17 mouse cellular contexts compared by ENCODE assay signal in the genomic region with DNA sequence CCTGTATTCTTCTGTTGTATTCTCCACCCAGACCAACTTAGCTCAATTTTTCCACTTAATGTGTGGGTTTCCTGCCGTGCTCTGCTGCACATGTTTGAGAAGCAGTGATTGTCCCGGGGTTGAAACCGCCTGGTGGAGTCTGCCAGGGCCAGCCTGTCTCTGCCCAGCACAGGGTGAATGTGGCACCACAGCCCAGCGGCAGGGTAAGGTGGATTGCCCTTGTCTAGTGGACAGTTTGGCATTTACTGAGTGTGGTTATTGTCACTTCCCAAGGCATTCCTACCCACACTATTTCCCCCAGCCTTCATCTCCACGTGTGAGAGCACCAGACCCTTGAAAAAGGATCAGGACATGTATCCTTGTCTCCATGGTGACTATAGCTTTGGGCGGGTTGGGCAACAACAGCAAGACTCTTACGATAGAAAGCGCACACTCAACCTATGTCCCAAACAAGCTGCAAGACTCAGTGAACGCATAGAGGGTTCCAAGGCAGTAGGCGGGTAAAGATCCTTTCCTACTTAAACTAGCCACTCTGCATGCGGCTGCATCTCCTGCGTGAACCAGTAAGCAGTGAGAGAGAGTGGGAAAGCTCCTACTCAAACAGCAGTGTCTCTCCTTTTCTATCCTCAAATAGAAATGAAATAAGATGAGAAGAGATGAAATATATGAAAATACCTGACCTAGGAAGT.
DNase-seq lines count a peak whose midpoint lies in the region; ATAC-seq and TF ChIP-seq lines count a peak whose summit lies in the region.
"Had no signal": no experiment of that assay in that cellular context is flagged by ENCODE, and none has a peak within 500 bp of the region (broad histone marks: within the 10 kb centered on the region; RNA-seq: fewer than 3 reads in every experiment).

No protein-coding gene starts in this region.

- H3K4me3 ChIP-seq in heart, embryonic 10.5 days = no peak overlapping the region
- H3K4me3 ChIP-seq in lung, embryonic 16.5 days (ENCODE audit: low read length) = no peak overlapping the region
- H3K4me3 ChIP-seq in stomach, embryonic 16.5 days (replicated peaks; ENCODE audit: low read length) = no peak overlapping the region
- H3K4me3 ChIP-seq in liver, postnatal 0 days (ENCODE audit: low read depth, low read length) = no peak overlapping the region
- H3K4me3 ChIP-seq: limb, embryonic 12.5 days; megakaryocyte, embryonic 14.5 days had no signal

- no peak for TF ChIP-seq CTCF in liver, postnatal 0 days (IDR thresholded peaks at IDR 0.05; ENCODE audit: low read depth)

- 75% methylated on average over 12 of the region's 12 CpGs for WGBS in heart, embryonic 10.5 days
- 63% methylated on average over 12 of the region's 12 CpGs for WGBS in lung, embryonic 16.5 days
- WGBS in stomach, embryonic 16.5 days = 75% methylated on average over 12 of the region's 12 CpGs
- WGBS in liver, postnatal 0 days (ENCODE audit: insufficient replicate concordance) = 82% methylated on average over 12 of the region's 12 CpGs

- H3K4me2 ChIP-seq in lung, embryonic 16.5 days (ENCODE audit: low read depth, low read length) = no peak overlapping the region
- 0 out of 2 replicates have a peak overlapping the region, but pooled peaks have one; percentile 15 for H3K4me2 ChIP-seq in stomach, embryonic 16.5 days (ENCODE audit: low read depth, low read length)
- no peak overlapping the region for H3K4me2 ChIP-seq in liver, postnatal 0 days (ENCODE audit: low read depth, low read length)
- H3K4me2 ChIP-seq: hindbrain, embryonic 14.5 days; limb, embryonic 12.5 days; lung, embryonic 14.5 days had no signal

- H3K27me3 ChIP-seq in heart, embryonic 10.5 days (ENCODE audit: insufficient read depth, poor library complexity, severe bottlenecking) = no peaks in the 10 kb centered on the region
- no peaks in the 10 kb centered on the region for H3K27me3 ChIP-seq in lung, embryonic 16.5 days (ENCODE audit: control insufficient read depth, insufficient read depth, low read depth, low read length)
- no peaks in the 10 kb centered on the region for H3K27me3 ChIP-seq in stomach, embryonic 16.5 days (ENCODE audit: control insufficient read depth, insufficient read depth, low read length)
- no peaks in the 10 kb centered on the region for H3K27me3 ChIP-seq in liver, postnatal 0 days (ENCODE audit: insufficient read depth, low read length)
- H3K27me3 ChIP-seq: limb, embryonic 12.5 days; megakaryocyte, embryonic 14.5 days; Patski had no signal

- ATAC-seq in lung, embryonic 16.5 days (ENCODE audit: low read depth) = no peak
- peak; percentile 24; the same call in 1 of the 2 replicates for ATAC-seq in granulocyte monocyte progenitor cell, adult 5-6 weeks (replicated peaks; ENCODE audit: poor library complexity, severe bottlenecking)
- ATAC-seq in stomach, embryonic 16.5 days (ENCODE audit: insufficient read depth, low FRiP score) = no peak
- ATAC-seq in liver, postnatal 0 days = no peak
- ATAC-seq: Patski had no signal

- H3K9ac ChIP-seq in lung, embryonic 16.5 days (ENCODE audit: low read length) = no peak overlapping the region
- no peak overlapping the region for H3K9ac ChIP-seq in stomach, embryonic 16.5 days (ENCODE audit: low read length)
- no peak overlapping the region for H3K9ac ChIP-seq in liver, postnatal 0 days (replicated peaks)
- H3K9ac ChIP-seq: hindbrain, embryonic 14.5 days; limb, embryonic 12.5 days; lung, embryonic 14.5 days had no signal

- H3K27ac ChIP-seq in heart, embryonic 10.5 days = peak overlapping the region; percentile 49; the same call in 1 of the 2 replicates
- peak overlapping the region; percentile 24; the same call in 1 of the 2 replicates for H3K27ac ChIP-seq in lung, embryonic 16.5 days (ENCODE audit: low read length)
- H3K27ac ChIP-seq in stomach, embryonic 16.5 days (ENCODE audit: low read length) = peak overlapping the region; percentile 4; the same call in 1 of the 2 replicates
- H3K27ac ChIP-seq in liver, postnatal 0 days (ENCODE audit: low read depth) = no peak overlapping the region
- H3K27ac ChIP-seq: hindbrain, embryonic 14.5 days; limb, embryonic 12.5 days had no signal

- DNase-seq in heart, embryonic 10.5 days (ENCODE audit: low spot score) = no peak
- DNase-seq in heart, postnatal 4 days = no peak
- DNase-seq in lung, adult 18-20 months = no peak
- no peak for DNase-seq in liver, postnatal 0 days
- DNase-seq: adrenal gland, adult 2 months; cerebellum, postnatal 36 days; kidney, postnatal 10 days; right cerebral cortex, postnatal 14 days; thymus, postnatal 25 days had no signal

- H3K4me1 ChIP-seq in heart, embryonic 10.5 days = peaks cover 58% of the 10 kb centered on the region
- peaks cover 51% of the 10 kb centered on the region for H3K4me1 ChIP-seq in lung, embryonic 16.5 days (replicated peaks; ENCODE audit: control insufficient read depth, insufficient read depth, low read length)
- peaks cover 21% of the 10 kb centered on the region for H3K4me1 ChIP-seq in stomach, embryonic 16.5 days (ENCODE audit: control insufficient read depth, insufficient read depth, low read length)
- no peaks in the 10 kb centered on the region for H3K4me1 ChIP-seq in liver, postnatal 0 days (ENCODE audit: insufficient read depth)

- no peaks in the 10 kb centered on the region for H3K9me3 ChIP-seq in heart, embryonic 10.5 days
- no peaks in the 10 kb centered on the region for H3K9me3 ChIP-seq in lung, embryonic 16.5 days (ENCODE audit: control insufficient read depth, low read length)
- no peaks in the 10 kb centered on the region for H3K9me3 ChIP-seq in stomach, embryonic 16.5 days (replicated peaks; ENCODE audit: control insufficient read depth, low read length)
- H3K9me3 ChIP-seq in liver, postnatal 0 days (ENCODE audit: low read length) = no peaks in the 10 kb centered on the region
- H3K9me3 ChIP-seq: limb, embryonic 12.5 days; megakaryocyte, embryonic 14.5 days had no signal

- H3K36me3 ChIP-seq in heart, embryonic 10.5 days = peaks cover 33% of the 10 kb centered on the region
- H3K36me3 ChIP-seq in lung, embryonic 16.5 days (ENCODE audit: control insufficient read depth, insufficient read depth, low read length) = peaks cover under 1% of the 10 kb centered on the region; the same call in 1 of the 2 replicates
- H3K36me3 ChIP-seq in stomach, embryonic 16.5 days (ENCODE audit: control insufficient read depth, insufficient read depth, low read length) = peaks cover 1% of the 10 kb centered on the region
- peaks cover 37% of the 10 kb centered on the region for H3K36me3 ChIP-seq in liver, postnatal 0 days (replicated peaks; ENCODE audit: insufficient read depth, low read length)

- TF ChIP-seq EP300 in liver, postnatal 0 days (IDR thresholded peaks at IDR 0.05; ENCODE audit: low read depth) = no peak
